Mouse (Mus musculus): ENCODE measurements around the gene Cntnap5b. TPM values are rescaled to one million over a fixed set of nuclear protein-coding genes. Genes with fewer than 3 reads are reported as not detected.
A peak's percentile ranks its signal among the peaks of the same experiment; 100 is the strongest.

Gene Cntnap5b
- total RNA-seq, 2 experiments from 2014 or later = not detected

DNA sequence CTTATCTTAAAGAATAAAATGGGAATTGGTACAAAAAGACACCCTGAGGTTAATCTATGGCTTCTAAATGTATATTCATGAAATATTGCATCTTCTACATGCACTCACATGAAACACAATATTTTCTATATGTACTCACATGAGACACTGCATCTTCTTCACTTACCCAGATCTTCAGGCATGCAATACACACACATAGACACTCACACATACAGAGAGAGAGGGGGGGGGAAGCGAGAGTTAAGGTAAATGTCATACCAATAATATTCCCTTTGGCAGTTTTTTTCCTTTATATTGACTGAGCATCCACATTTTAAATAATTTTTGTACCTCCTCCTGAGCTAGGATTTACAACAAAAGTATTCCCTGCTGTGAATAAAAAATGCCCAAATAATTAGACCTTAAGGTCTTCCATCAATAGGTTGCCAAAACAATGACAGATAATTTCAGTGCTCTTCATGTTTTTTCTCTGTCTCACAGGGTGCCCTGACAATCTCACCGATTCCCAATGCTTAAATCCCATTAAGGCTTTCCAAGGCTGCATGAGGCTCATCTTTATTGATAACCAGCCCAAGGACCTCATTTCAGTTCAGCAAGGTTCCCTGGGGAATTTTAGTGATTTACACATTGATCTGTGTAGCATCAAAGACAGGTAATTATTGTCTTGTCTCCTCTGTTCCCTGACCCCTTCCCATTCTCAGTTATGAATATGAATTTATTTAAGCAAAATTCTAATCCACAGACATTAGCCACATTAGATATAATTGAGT is 391.2 kb downstream of the Cntnap5b start:
- no peak for ATAC-seq (replicated peaks; ENCODE audit: poor library complexity)

DNA sequence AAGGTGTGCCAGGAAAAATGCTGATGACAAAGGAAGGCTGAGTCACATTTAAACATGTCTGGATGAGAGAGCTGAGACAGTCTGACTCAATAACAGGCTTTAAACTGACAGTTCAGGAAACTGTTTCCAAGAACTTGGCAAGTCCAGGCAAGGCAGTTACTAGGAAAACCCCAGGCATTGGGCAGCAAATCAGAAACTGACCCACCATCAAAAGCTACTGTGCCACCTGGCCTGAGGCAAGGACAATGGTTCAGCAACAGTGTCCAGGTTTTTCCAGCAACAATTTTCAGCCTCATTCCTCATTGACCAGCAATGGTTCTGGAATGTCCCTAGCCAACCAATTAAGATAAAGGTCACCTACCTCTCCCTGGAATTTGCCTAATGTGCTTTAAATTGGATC is 399.0 kb downstream of the Cntnap5b start:
- no peak for ATAC-seq (replicated peaks; ENCODE audit: poor library complexity)

DNA sequence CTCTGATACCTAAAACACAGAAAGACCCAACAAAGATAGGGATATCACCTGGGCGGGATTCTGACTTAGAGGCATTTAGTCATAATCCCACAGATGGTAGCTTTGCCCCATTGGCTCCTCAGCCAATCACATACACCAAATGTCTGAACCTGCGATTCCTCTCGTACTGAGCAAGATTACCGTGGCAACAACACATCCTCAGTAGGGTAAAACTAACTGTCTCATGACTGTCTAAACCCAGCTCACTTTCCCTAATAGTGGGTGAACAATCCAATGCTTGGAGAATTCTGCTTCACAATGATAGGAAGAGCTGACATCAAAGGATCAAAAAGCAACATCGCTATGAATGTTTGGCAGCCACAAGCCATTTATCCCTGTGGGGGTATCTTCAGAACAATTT is 407.5 kb downstream of the Cntnap5b start:
- ATAC-seq (replicated peaks; ENCODE audit: poor library complexity) = peak; percentile 72

DNA sequence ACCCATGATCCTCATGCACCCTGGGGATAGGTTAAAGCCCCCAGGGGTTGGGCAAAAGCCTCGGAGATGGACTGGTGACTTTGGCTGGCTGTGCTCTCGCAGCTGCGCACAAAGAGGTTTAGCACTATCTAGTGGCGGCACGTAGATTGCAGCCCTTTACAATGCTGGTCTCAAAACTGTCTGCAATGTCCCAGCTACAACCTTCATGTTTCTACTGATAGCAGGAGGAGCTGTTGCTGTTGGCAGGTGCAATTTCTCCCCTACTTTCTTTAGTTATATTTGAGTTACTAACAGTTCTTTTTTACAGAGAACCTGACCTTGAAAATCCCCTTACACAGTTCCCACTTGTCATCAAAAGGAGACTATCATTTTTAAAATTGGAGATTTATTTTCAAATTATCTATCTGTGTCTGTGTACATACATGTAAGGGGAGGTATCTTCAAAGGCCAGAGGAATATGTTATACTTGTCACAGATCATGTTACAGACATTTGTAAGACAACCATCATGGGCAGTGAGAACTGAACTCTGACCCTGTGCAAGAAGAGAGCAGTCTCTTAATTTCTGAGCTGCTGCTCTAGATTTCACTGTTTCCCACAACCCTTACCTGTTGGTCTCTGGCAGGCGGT is 459.5 kb downstream of the Cntnap5b start:
- ATAC-seq (replicated peaks; ENCODE audit: poor library complexity) = no peak

DNA sequence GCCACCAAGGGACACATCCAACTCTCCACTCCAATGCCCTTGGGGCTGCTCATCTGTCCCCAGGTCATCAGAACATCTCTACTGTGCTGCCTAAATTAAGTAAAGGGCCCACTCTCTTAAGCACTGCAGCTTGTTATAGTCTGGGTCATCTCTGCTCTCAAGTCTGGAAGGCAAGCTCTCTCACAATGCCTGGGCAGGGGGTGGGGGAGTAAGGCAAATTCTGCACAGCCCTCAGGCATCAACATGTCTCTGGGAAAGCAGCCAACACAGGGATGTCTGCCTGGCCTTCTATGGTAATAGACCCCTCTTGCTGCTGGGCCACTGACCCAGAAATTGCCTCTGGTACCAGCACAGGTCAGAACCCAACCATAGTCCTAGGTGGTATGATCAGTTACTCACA is 479.4 kb downstream of the Cntnap5b start:
- ATAC-seq (replicated peaks; ENCODE audit: poor library complexity) = no peak

DNA sequence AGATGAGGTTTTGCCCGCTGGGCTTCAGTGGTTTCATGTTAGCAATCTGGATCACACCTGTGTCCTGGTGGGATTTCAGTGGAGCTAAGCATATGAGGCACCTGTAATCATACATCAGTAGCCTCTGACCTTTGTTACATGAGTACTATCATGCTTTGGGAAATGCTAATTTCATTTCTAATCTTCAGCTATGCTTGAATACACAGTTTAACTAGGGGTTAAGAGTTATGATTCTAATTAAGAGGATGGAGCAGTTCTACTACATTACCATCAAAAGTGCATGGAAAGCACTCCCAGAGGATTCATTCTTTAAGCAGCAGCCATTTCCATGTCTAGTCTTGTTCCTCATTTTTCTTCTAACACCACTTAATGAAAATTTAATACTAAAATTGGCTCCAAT is 538.1 kb downstream of the Cntnap5b start:
- no peak for ATAC-seq (replicated peaks; ENCODE audit: poor library complexity)

DNA sequence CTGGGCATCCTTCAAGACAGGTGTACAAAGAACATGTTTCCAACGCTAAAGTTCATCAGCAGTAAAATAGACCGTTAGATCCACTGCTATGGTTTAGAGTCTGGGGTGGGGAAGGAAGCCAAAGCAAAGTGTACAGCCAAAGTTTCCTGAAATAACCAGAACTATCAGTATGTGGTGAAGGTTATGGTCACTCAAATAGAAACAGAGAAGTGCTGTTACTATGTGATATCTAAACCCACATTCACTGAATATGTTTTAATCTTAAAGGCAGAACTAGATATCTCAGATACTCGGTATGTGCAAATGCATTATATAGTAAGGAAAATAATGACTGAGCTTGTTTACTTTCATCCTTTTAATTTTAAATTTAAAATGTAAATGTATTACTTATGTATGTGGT is 558.5 kb downstream of the Cntnap5b start:
- ATAC-seq (replicated peaks; ENCODE audit: poor library complexity) = no peak

DNA sequence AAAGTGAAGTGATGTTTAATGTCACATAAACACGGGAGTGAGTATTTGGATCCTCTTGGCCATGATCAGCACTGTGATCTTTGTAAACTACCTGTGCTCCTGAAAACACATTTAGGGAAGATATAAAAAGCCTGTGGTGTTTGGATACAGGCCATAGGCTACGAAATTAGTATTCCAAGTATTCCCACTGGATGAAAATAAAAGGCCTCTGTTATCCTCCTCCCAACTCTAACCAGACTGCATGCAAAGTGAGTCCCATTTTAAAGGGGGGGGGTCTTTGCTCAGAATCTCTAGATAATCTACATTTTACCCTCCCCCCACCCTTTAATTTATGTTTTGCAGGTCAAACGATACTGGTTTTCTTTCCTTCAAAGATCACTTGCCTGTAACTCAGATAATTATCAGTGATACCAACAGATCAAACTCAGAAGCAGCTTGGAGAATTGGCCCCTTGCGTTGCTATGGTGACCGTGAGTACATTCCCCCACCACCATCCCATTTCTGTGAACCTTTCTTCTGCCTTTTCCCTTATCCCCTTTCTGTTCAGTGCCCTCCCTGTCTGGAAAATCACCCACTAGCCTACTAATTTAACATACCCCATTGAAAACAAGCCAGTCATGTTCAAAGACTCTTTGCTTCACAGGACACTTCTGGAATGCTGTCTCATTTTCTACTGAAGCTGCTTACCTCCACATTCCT is 597.0 kb downstream of the Cntnap5b start:
- ATAC-seq (replicated peaks; ENCODE audit: poor library complexity) = no peak

DNA sequence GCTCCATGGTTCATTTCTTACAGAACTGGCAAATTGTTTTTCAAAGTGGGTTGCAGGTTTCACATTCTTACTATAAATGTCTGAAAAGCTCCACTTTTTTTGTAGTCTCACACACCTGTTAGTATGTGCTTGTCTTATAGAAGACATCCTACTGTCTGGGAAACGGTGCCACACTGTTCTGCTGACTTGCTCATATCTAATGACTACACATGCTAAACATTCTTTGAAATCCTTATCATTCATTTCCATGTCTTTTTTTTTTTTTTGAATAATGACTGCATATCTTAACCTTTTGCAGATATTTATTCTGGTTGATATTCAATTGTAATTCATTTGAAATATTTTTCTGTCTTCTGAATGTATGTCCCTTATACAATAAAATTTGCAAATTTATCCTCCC is 613.7 kb downstream of the Cntnap5b start:
- no peak for ATAC-seq (replicated peaks; ENCODE audit: poor library complexity)

DNA sequence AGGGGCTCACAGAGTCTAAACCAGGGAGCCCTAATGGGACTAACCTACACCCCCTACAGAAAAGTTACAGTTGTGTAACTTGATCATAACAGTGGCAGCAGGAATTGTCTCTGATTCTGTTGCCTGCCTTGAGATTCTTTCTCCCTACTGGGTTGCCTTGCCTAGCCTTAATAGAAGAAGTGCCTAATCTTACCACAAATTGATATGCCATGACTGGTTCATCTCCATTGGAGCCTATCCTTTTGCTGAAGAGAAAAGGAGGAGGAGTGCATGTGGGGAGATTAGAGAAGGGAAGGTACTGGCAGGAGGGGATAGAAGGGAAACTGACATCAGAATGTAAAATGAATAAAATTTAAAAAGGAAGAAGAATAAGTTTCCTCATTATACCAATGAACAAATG is 621.5 kb downstream of the Cntnap5b start:
- ATAC-seq (replicated peaks; ENCODE audit: poor library complexity) = no peak

DNA sequence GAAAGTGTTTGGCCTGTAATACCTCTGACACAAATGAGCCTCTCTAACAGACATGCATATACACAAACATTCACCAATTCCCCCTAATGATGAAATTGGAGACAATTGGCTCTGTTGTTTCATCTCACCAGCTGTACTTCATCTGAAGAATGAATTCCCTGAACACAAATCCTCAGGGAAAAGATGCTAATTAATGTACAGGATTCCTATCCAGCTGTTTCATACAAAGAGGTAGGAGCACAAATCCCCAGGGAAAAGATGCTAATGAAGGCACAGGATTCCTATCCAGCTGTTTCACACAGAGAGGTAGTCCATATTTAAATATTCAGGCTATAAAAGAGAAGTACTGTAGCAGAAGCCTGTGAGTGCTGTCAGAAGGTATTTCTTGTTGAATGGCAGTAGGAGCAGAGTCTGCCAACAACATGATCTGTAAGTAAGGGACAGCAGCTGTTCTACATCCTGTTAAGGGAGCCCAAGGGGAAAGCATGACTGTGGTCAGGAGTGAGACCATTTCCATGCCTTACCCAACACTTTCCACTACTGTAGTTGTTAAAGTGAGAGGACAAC is 644.2 kb downstream of the Cntnap5b start:
- no peak for ATAC-seq (replicated peaks; ENCODE audit: poor library complexity)

DNA sequence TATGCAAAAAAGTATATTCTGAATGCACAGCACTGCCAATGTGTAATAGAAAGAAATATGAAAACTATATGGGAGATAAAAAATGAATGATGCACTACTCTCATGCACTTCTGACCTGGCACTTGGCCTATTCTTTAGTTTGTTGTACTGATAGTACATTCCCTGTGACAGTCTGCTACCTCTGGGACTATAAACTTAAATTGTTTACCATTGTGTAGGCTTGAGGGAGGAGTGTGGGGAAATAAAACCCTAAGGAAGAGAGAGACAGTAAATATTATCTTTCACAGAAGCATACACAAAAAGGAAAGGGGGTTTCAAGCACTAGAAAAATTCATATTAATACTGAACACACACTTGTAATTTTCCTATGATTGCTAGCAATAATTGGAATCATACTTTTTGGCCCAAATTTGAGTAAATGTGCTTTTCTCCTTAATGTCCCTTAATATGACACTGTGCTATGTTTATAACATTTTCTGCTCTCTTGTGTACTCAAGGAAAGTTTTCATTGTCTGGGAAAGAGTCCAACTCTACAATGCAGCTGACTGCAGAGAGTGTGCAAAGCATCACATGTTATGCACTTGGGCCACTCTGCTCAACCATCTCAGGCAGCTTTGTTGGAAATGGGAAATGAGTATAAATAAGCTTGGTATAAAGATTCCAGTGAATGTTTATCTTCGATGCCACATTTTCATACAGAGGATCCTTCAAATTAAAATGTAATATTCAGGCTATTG is 657.6 kb downstream of the Cntnap5b start:
- ATAC-seq (replicated peaks; ENCODE audit: poor library complexity) = no peak

DNA sequence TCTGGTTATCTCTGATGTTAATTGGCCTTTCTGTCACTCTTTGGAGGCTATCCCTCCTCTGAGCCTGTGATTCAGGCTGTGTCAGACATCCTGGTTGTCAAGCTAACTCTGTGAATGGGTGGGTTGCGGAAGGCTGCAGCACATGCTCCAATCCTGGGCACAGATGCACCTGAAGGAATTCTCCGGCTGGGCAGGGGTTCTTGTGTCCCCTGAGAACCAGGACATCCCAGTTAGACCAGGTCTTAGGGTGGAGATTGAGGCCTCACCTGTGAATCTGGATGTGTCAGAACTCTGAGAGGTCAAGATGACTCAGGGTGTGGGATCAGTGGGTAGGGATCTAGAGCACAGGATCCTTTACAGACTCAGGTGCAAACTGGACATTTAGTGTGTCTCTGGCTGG is 691.3 kb downstream of the Cntnap5b start:
- ATAC-seq (replicated peaks; ENCODE audit: poor library complexity) = no peak

DNA sequence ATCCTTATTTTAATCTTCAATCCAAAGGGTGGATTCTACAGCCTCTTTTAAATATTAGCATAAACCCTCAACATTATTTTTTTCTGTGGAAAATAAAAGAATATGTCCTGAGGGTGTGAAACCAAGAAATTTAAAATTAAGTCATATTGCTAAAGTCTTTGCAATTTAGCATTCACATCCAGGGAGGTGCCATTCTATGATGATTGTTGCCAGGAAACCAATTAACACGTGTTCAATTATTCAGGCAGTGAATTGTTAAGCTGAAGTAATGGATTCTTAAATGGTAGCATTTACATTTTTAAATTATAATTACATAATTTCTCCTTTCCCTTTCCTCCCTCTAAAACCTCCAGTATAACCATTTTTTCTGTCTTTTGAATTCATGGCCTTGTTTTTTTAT is 692.7 kb downstream of the Cntnap5b start:
- no peak for ATAC-seq (replicated peaks; ENCODE audit: poor library complexity)

DNA sequence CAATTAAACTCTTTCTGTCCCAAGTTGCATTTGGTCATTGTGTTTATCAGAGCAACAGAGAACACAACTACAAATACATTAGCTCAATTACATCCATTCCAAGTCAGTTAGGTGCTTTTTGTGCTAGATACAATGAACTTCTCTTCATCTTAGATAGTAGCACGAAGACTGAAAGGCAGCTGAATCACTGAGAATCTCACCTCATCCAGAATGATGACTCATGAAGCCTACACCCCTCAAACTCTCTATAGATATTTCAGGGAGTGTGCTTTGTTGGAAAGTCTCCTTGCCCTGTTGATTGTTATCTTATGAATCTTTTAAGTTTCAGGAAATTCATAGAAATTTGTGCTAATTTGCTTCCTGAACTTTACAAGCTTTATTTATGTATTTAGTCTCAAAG is 695.0 kb downstream of the Cntnap5b start:
- ATAC-seq (replicated peaks; ENCODE audit: poor library complexity) = no peak

DNA sequence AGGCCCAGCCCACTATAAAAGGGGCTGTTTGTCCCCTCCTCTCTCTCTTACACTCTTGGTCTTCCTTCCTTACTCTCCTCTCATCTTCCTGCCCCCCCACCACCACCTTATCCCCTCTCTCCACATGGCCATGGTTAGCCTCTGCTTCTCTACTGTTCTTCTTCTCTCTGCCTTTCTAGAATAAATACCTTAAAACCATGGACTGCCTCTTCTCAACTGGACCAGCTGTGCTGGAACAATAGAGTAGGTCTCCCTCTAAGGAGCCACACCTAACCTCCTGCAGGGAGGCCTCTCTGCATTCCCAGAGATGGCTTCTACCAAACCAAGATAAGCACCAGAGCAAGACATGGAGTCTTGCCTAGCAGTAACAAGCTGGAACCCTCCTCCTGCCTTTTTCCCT is 737.3 kb downstream of the Cntnap5b start:
- ATAC-seq (replicated peaks; ENCODE audit: poor library complexity) = no peak

Measured in megakaryocyte progenitor cell, adult 5-6 weeks (primary cell).